Mouse (Mus musculus): Measurements from ENCODE around the gene Kbtbd6.

Gene Kbtbd6

GRCm38 (mm10) chr14:79481339-79482151, 29.9 kb downstream of the Kbtbd6 start, which contains the start of gene Wbp4:
TSS of gene Wbp4 (minus strand) at chr14:79481520.
- peak; percentile 94 for DNase-seq

- peak; percentile 71 for DNase-seq
Measured at GRCm38 (mm10) chr14:79482251-79482661, 30.6 kb downstream of the Kbtbd6 start.

GRCm38 (mm10) chr14:79482747-79483355, 31.2 kb downstream of the Kbtbd6 start:
- no peak for DNase-seq

- peak; percentile 33 for DNase-seq
Measured at GRCm38 (mm10) chr14:79483611-79484120, 32.0 kb downstream of the Kbtbd6 start.

GRCm38 (mm10) chr14:79486617-79486992, 35.0 kb downstream of the Kbtbd6 start:
- no peak for DNase-seq

- DNase-seq: peak; percentile 47
Measured at GRCm38 (mm10) chr14:79486993-79487731, 35.5 kb downstream of the Kbtbd6 start.

GRCm38 (mm10) chr14:79488531-79488930, 36.9 kb downstream of the Kbtbd6 start:
- peak; percentile 61 for DNase-seq

GRCm38 (mm10) chr14:79489150-79489549, 37.5 kb downstream of the Kbtbd6 start:
- DNase-seq: peak; percentile 23

- no peak for DNase-seq
Measured at GRCm38 (mm10) chr14:79490246-79490645, 38.6 kb downstream of the Kbtbd6 start.

- DNase-seq: no peak
Measured at GRCm38 (mm10) chr14:79494349-79494748, 42.7 kb downstream of the Kbtbd6 start.

GRCm38 (mm10) chr14:79499326-79499725, 47.7 kb downstream of the Kbtbd6 start:
- DNase-seq: no peak

- no peak for DNase-seq
Measured at GRCm38 (mm10) chr14:79500756-79501155, 49.1 kb downstream of the Kbtbd6 start.

- peak; percentile 48 for DNase-seq
Measured at GRCm38 (mm10) chr14:79503371-79504075, 51.9 kb downstream of the Kbtbd6 start.
